Mouse (Mus musculus) MEL (cell line): ENCODE data around the gene Skap2.

Experiments used
- CTCF ChIP-seq, 3 experiments: IDR thresholded peaks in 2 of 3; conservative IDR thresholded peaks in 1 of 3; 2 replicates each; pipeline ENCODE4 v1.5.1; 2011 to 2012; ENCODE audit warnings: low read length in 3 of 3, low read depth in 2 of 3, mild to moderate bottlenecking in 2 of 3, improper control_type of control experiment in 1 of 3, inconsistent platforms in 1 of 3, mixed read lengths in 1 of 3, moderate library complexity in 1 of 3; ENCODE audit not compliant: control insufficient read depth in 1 of 3, insufficient read depth in 1 of 3, poor library complexity in 1 of 3, severe bottlenecking in 1 of 3
- EP300 ChIP-seq, 2 experiments: IDR thresholded peaks; 2 replicates each; pipeline ENCODE4 v1.6.1; 2011; ENCODE audit warnings: improper control_type of control experiment in 2 of 2, low read length in 2 of 2, low read depth in 1 of 2, mild to moderate bottlenecking in 1 of 2
- POLR2A ChIP-seq, 2 experiments: IDR thresholded peaks; 2 replicates each; pipeline ENCODE4 v1.6.1; 2011 to 2012; ENCODE audit warnings: low read length in 2 of 2, mild to moderate bottlenecking in 2 of 2, control low read depth in 1 of 2, improper control_type of control experiment in 1 of 2, low read depth in 1 of 2, moderate library complexity in 1 of 2; ENCODE audit not compliant: control insufficient read depth in 1 of 2, insufficient read depth in 1 of 2, poor library complexity in 1 of 2
- POLR2AphosphoS2 ChIP-seq: IDR thresholded peaks from 2 replicates; pipeline ENCODE4 v1.6.1; 2011; ENCODE audit warnings: low read length, improper control_type of control experiment
- SMC3 ChIP-seq: IDR thresholded peaks from 2 replicates; pipeline ENCODE4 v1.6.1; 2011; ENCODE audit warnings: low read depth, low read length, improper control_type of control experiment
- TBP ChIP-seq: IDR thresholded peaks from 2 replicates; pipeline ENCODE4 v1.8.0; 2011; ENCODE audit warnings: low read depth, low read length, improper control_type of control experiment
- ZC3H11A ChIP-seq: IDR thresholded peaks from 2 replicates; pipeline ENCODE4 v1.6.1; 2012; ENCODE audit warnings: low read depth, mild to moderate bottlenecking, inconsistent platforms, low read length, improper control_type of control experiment

GRCm38 (mm10) chr6:51825621-51826021, 186.7 kb downstream of the Skap2 start:
- TF ChIP-seq POLR2AphosphoS2 = no peak
- no peak for TF ChIP-seq ZC3H11A
- no peak for TF ChIP-seq POLR2A (IDR thresholded peaks at IDR 0.05; ENCODE audit: control insufficient read depth in 1 of 2, insufficient read depth in 1 of 2, low read depth in 1 of 2, low read length in 2 of 2, poor library complexity in 1 of 2)
- no peak for TF ChIP-seq EP300 (IDR thresholded peaks at IDR 0.05; ENCODE audit: low read depth in 1 of 2, low read length in 2 of 2)
- TF ChIP-seq CTCF (IDR thresholded peaks at IDR 0.05 in 2 of 3, conservative IDR thresholded peaks at IDR 0.05 in 1 of 3; ENCODE audit: control insufficient read depth in 1 of 3, insufficient read depth in 1 of 3, low read depth in 2 of 3, low read length in 3 of 3, poor library complexity in 1 of 3, severe bottlenecking in 1 of 3) = no peak
- TF ChIP-seq SMC3 = no peak
- no peak for TF ChIP-seq TBP
